Mouse (Mus musculus): ENCODE results near the gene Iscu.

Gene Iscu

GRCm38 (mm10) chr5:113815638-113816152, 43.1 kb downstream of the Iscu start:
- peak; percentile 66 for DNase-seq (ENCODE audit: low spot score)

DNA sequence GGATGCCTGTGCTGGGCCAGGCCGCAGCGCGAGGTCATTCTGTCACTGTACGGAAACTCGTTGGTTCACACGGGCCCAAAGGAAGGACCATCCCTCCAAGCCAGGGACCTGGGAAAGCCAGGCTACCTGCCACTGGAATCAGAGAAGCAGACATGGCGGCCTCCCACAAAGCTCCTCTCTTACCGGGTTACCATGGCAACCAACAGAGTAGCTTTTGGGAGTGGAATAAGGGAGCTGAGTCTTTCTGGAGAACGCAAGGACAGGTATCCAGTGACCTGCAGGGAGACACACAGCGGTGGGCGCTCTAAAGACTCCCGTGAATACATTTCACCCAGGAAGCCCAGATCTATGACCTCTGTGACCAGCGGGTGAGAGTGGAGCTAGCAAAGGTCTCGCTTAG, 46.0 kb downstream of the Iscu start:
- no peak for DNase-seq (ENCODE audit: low spot score)

DNA sequence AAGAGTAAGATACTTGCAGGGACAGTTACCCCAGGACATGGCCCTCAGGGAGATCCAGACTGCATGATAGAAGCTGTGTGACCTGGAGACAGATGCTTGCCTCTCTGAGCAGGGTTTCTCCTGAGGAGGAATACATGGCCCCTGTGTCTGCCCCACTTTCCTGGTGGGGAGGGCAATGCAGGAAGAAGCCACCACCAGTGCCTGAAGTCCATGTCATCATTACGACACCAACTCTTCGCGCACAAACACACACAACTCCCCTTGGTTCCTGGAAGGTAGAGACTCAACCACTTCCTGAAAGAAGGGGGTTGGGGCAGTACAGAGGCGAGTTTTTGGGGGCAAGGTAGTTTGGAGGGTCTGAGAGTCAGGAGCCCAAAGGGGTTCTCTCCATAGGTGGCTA, 51.7 kb downstream of the Iscu start:
- no peak for DNase-seq (ENCODE audit: low spot score)

DNA sequence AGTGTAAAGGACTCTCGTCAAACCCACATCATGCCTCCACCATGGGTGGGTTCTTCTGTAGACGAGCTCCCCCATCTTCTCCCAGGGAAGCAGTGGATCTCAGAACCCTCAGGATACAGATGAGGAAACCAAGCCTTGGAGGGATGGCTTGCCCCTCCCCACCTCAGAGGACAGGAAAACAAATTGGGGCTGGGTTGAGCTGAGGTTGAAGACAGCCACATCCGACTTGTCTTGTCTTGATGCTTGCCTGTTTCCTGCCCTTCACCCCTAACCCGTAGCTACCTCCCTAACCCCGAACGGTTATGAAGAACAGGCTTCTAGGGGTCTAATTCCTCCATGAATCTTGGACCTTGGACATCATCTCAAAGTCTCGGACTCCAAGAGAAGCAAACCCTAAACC, 53.0 kb downstream of the Iscu start:
- DNase-seq (ENCODE audit: low spot score) = no peak

- DNase-seq (ENCODE audit: low spot score) = no peak
Observed at GRCm38 (mm10) chr5:113826619-113827018, 54.1 kb downstream of the Iscu start.

Measured in ovary, postnatal 14 days (tissue).